Mouse (Mus musculus) bone marrow macrophage, adult 2 months (primary cell): ENCODE measurements around the gene Olfr1490. TPM values are rescaled to one million over a fixed set of nuclear protein-coding genes. Genes with fewer than 3 reads are reported as not detected.
"Not testable (repeated sequence)": the region's sequence is repeated elsewhere in the genome, so short reads cannot be mapped to it uniquely, and the experiment has no call there.

Experiments used
- H3K27ac ChIP-seq: 2 replicates; pipeline ENCODE4 v1.5.1; 2012; ENCODE audit warnings: low read depth, low read length; ENCODE audit not compliant: insufficient read depth
- H3K4me1 ChIP-seq: 2 replicates; pipeline ENCODE4 v1.6.1; 2012; ENCODE audit warnings: low read length; ENCODE audit not compliant: control insufficient read depth, insufficient read depth
- H3K4me3 ChIP-seq: 2 replicates; pipeline ENCODE4 v1.5.1; 2012; ENCODE audit warnings: mild to moderate bottlenecking, low read length, moderate library complexity; ENCODE audit not compliant: insufficient read depth
- CTCF ChIP-seq: IDR thresholded peaks from 2 replicates; pipeline ENCODE4 v1.5.1; 2012; ENCODE audit warnings: low read depth, mild to moderate bottlenecking, low read length, moderate library complexity
- POLR2A ChIP-seq: IDR thresholded peaks from 2 replicates; pipeline ENCODE4 v1.6.1; 2012; ENCODE audit warnings: mild to moderate bottlenecking, low read depth, low read length, borderline replicate concordance
- polyA plus RNA-seq: library from polyadenylated mRNA; stranded (reverse); fragments of >200 nt; gene quantifications from 2 replicates; pipeline ENCODE4 v1.2.4, GENCODE M21; 2012; ENCODE audit not compliant: missing spikeins, insufficient read depth, insufficient read length

The Olfr1490 gene
- not detected in 2 replicates for polyA plus RNA-seq

GRCm38 (mm10) chr19:13650791-13651190, at the start of gene Olfr1490:
Gene Olfr1490 (plus strand): TSS chr19:13651091.
- no peaks in the 10 kb centered on the region for H3K4me1 ChIP-seq
- TF ChIP-seq POLR2A (no peak), CTCF (no peak)
- H3K4me3 ChIP-seq, result no peak within 1 kb of the TSS
- no peak within 1 kb of the TSS for H3K27ac ChIP-seq

- H3K4me1 ChIP-seq, H3K4me3 ChIP-seq, H3K27ac ChIP-seq: not testable (repeated sequence)
Observed at GRCm38 (mm10) chr19:13617075-13617474, 33.8 kb upstream of the Olfr1490 start, which contains the start of gene Olfr1487. Gene Olfr1487 (plus strand): TSS chr19:13617375.

- Histone ChIP-seq H3K4me3 (no peak within 1 kb of the TSS), H3K27ac (no peak within 1 kb of the TSS), H3K4me1 (no peaks in the 10 kb centered on the region)
- TF ChIP-seq POLR2A (no peak), CTCF (no peak)
Observed at GRCm38 (mm10) chr19:13631321-13631720, 19.6 kb upstream of the Olfr1490 start, which contains the start of gene Olfr1489. Gene Olfr1489 (plus strand): TSS chr19:13631621.

GRCm38 (mm10) chr19:13696968-13697367, 46.1 kb downstream of the Olfr1490 start, which contains the start of gene Olfr1491:
Gene Olfr1491 (plus strand): TSS chr19:13697268.
- Histone ChIP-seq H3K4me3 (no peak within 1 kb of the TSS), H3K4me1 (no peaks in the 10 kb centered on the region), H3K27ac (no peak within 1 kb of the TSS)
- TF ChIP-seq POLR2A (no peak), CTCF (no peak)

Other genes with a start within 250 kb of the Olfr1490 start
- gene Olfr1469, start 243.2 kb upstream of the Olfr1490 start, polyA plus RNA-seq, result not detected in 2 replicates
- gene Olfr1471, start 207.7 kb upstream of the Olfr1490 start, polyA plus RNA-seq, result not detected in 2 replicates
- gene Olfr1472, start 195.0 kb upstream of the Olfr1490 start, polyA plus RNA-seq, result not detected in 2 replicates
- not detected in 2 replicates for gene Olfr1474, start 181.5 kb upstream of the Olfr1490 start, polyA plus RNA-seq
- gene Olfr1475, start 170.9 kb upstream of the Olfr1490 start, polyA plus RNA-seq, result not detected in 2 replicates
- gene Olfr1477, start 150.5 kb upstream of the Olfr1490 start, polyA plus RNA-seq, result not detected in 2 replicates
- gene Olfr1480, start 123.2 kb upstream of the Olfr1490 start, polyA plus RNA-seq, result not detected in 2 replicates
- not detected in 2 replicates for gene Olfr1484, start 67.6 kb upstream of the Olfr1490 start, polyA plus RNA-seq
- not detected in 2 replicates for gene Olfr1487, start 33.7 kb upstream of the Olfr1490 start, polyA plus RNA-seq
- gene Olfr1489, start 19.5 kb upstream of the Olfr1490 start, polyA plus RNA-seq, result 0.13 and 0.19 TPM in 2 replicates
- not detected in 2 replicates for gene Olfr1491, start 46.2 kb downstream of the Olfr1490 start, polyA plus RNA-seq
- gene Olfr1493-ps1, start 72.2 kb downstream of the Olfr1490 start, polyA plus RNA-seq, result not detected in 2 replicates
- not detected in 2 replicates for gene Olfr1494, start 88.6 kb downstream of the Olfr1490 start, polyA plus RNA-seq
- gene Olfr1495, start 113.5 kb downstream of the Olfr1490 start, polyA plus RNA-seq, result not detected in 2 replicates
- gene Olfr1496, start 126.8 kb downstream of the Olfr1490 start, polyA plus RNA-seq, result 0.37 TPM in 1 of 2 replicates, not detected in the other
- gene Olfr1497, start 147.1 kb downstream of the Olfr1490 start, polyA plus RNA-seq, result not detected in 2 replicates
- not detected in 2 replicates for gene Olfr1499, start 168.4 kb downstream of the Olfr1490 start, polyA plus RNA-seq
- gene Olfr1500, start 179.4 kb downstream of the Olfr1490 start, polyA plus RNA-seq, result not detected in 2 replicates
- not detected in 2 replicates for gene Olfr1501, start 199.6 kb downstream of the Olfr1490 start, polyA plus RNA-seq
- not detected in 2 replicates for gene Olfr1502, start 210.7 kb downstream of the Olfr1490 start, polyA plus RNA-seq
- gene Olfr1504, start 246.8 kb downstream of the Olfr1490 start, polyA plus RNA-seq, result not detected in 2 replicates